Mouse (Mus musculus) ES-E14 (cell line): ENCODE data around the gene Cmtm6. TPM values are rescaled to one million over a fixed set of nuclear protein-coding genes. Genes with fewer than 3 reads are reported as not detected.
"Not testable (repeated sequence)": the region's sequence is repeated elsewhere in the genome, so short reads cannot be mapped to it uniquely, and the experiment has no call there.

Experiments
- DNase-seq: peaks from one replicate; pipeline ENCODE4 v3.0.0-alpha.2; 2013; ENCODE audit warnings: low read depth, low spot score
- H3K27ac ChIP-seq: 2 replicates; pipeline ENCODE4 v1.5.1; 2012; ENCODE audit warnings: low read depth, mild to moderate bottlenecking, low read length, moderate library complexity, mixed read lengths; ENCODE audit not compliant: poor library complexity, insufficient read depth, severe bottlenecking
- H3K36me3 ChIP-seq: 2 replicates; pipeline ENCODE4 v1.6.1; 2012; ENCODE audit warnings: mild to moderate bottlenecking, low read length, moderate library complexity, mixed read lengths; ENCODE audit not compliant: control insufficient read depth, poor library complexity, insufficient read depth, severe bottlenecking
- H3K4me1 ChIP-seq, 2 experiments: fragments of 150-350 bp in 1 of 2; sonication (generic) in 1 of 2; 2 replicates each; pipeline ENCODE4 v1.6.1; 2012; ENCODE audit warnings: low read length in 2 of 2, mild to moderate bottlenecking in 1 of 2, mixed read lengths in 1 of 2; ENCODE audit not compliant: control insufficient read depth in 2 of 2, insufficient read depth in 2 of 2, poor library complexity in 1 of 2
- H3K4me3 ChIP-seq, 2 experiments: fragments of 150-350 bp in 1 of 2; sonication (generic) in 1 of 2; 2 replicates each; pipeline ENCODE4 v1.5.1; 2012; ENCODE audit warnings: low read length in 2 of 2, low read depth in 1 of 2, mild to moderate bottlenecking in 1 of 2, mixed read lengths in 1 of 2; ENCODE audit not compliant: insufficient read depth in 1 of 2, poor library complexity in 1 of 2, severe bottlenecking in 1 of 2
- H3K9ac ChIP-seq: 2 replicates; pipeline ENCODE4 v1.6.1; 2012; ENCODE audit warnings: low read depth, mild to moderate bottlenecking, low read length, mixed read lengths; ENCODE audit not compliant: poor library complexity, insufficient read depth, severe bottlenecking
- H3K9me3 ChIP-seq: fragments of 150-350 bp; sonication (generic); 2 replicates; pipeline ENCODE4 v1.6.1; 2012; ENCODE audit warnings: low read depth, mild to moderate bottlenecking, low read length; ENCODE audit not compliant: control insufficient read depth, insufficient read depth
- CHD2 ChIP-seq: IDR thresholded peaks from 2 replicates; pipeline ENCODE4 v1.6.1; 2014; ENCODE audit warnings: mild to moderate bottlenecking, low read depth, low read length, inconsistent platforms
- HCFC1 ChIP-seq: IDR thresholded peaks from 2 replicates; pipeline ENCODE4 v1.6.1; 2012; ENCODE audit warnings: low read length, inconsistent platforms, borderline replicate concordance; ENCODE audit not compliant: insufficient read depth
- MAFK ChIP-seq: IDR thresholded peaks from 2 replicates; pipeline ENCODE4 v1.6.1; 2014; ENCODE audit warnings: mild to moderate bottlenecking, low read depth, low read length, inconsistent platforms; ENCODE audit not compliant: insufficient read depth
- ZC3H11A ChIP-seq: IDR thresholded peaks from 2 replicates; pipeline ENCODE4 v1.6.1; 2012; ENCODE audit warnings: low read depth, mild to moderate bottlenecking, inconsistent platforms, low read length, borderline replicate concordance
- ZNF384 ChIP-seq: IDR thresholded peaks from 2 replicates; pipeline ENCODE4 v1.6.1; 2012; ENCODE audit warnings: low read depth, low read length, inconsistent platforms
- in situ Hi-C, 2 experiments: fragments of 600-800 bp; cut with MboI; formaldehyde crosslinking; loops; one replicate each; pipeline ENCODE4 v1.15.1; 2025; ENCODE audit warnings: low sequenced_read_pairs in 2 of 2, inconsistent platforms in 1 of 2; ENCODE audit not compliant: unreplicated experiment in 2 of 2
- total RNA-seq: library from RNA; depleted of rRNA; stranded (reverse); fragments of 300-350 nt; gene quantifications from 2 replicates; pipeline ENCODE4 v1.2.3, GENCODE M21; 2012

Cmtm6 gene
- total RNA-seq, 1 experiment = 74.4 TPM

DNA sequence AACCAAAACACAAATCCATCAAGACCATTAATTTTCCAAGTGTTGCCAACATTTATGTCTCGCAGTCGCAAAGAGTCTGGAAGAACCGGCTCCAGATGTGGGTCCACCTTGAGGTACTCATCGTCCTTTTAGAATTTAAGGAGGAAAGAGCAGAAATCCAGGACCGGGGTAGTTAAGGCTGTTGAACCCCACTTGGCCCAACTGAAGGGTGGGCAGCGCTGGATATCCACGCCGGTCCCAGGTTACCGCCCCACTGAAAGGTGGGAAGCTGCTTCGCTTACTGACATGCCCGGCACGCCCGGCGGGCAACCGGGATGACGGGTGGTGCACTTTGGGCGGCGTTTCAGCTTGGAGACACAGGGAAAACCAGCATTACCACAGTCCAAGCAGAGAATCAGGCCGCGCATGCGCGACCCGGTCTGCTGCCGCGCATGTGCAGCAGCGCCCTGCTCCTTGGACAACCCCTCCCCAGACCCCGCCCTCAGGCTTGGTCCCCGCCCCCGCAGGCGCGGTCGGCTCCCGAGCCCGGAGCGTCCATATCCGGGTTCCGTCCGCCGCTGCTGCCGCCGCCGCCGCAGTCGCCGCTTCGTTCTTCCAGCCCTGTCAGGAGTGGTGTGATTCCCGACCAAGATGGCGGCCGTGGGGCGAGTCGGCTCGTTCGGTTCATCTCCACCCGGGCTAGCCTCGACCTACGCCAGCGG, 42.5 kb upstream of the Cmtm6 start, which contains the start of gene Dync1li1:
Gene Dync1li1 (plus strand): TSS at position 539 of the 701 bp plus-strand sequence.
- DNase-seq = peak; percentile 92
- Histone ChIP-seq H3K9ac (peak within 1 kb of the TSS; percentile 84), H3K4me3 (peak within 1 kb of the TSS; percentile 84 to 94), H3K4me1 (peaks cover 2 to 4% of the 10 kb centered on the region in 2 experiments; a peak in 3 of 4 replicates), H3K36me3 (peaks cover 7% of the 10 kb centered on the region; the same call in 1 of the 2 replicates), H3K9me3 (no peaks in the 10 kb centered on the region), H3K27ac (0 out of 2 replicates have a peak within 1 kb of the TSS, but pooled peaks have one; percentile 5)
- in situ Hi-C loops = no loop called here
- no peak for TF ChIP-seq ZNF384
- no peak for TF ChIP-seq MAFK
- TF ChIP-seq HCFC1 = peak; percentile 51; the same call in 1 of the 2 replicates
- no peak for TF ChIP-seq CHD2
- no peak for TF ChIP-seq ZC3H11A

DNA sequence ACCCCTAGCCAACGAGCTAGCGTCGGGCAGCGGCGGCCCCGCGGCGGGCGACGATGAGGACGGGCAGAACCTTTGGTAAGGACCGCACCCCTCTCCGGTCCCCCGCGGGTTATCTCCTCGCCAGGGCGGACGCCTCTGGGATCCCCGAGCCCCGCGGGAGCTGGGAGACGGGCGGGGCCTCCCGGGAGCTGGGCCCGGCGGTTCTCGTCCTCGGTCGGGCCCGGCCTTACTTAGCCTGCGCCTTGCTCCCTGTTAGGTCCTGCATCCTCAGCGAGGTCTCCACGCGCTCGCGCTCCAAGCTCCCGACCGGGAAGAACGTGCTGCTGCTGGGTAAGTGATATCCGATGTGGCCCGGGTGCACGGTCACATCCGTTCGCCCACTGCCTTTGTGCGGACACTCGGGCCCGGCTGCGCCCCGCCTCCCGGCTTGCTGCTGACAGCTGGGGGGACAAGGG, 41.9 kb upstream of the Cmtm6 start:
- Histone ChIP-seq H3K4me3 (peak overlapping the region; percentile 84 to 94), H3K4me1 (peaks cover 2 to 4% of the 10 kb centered on the region in 2 experiments; a peak in 3 of 4 replicates), H3K36me3 (peaks cover 7% of the 10 kb centered on the region; the same call in 1 of the 2 replicates), H3K9me3 (no peaks in the 10 kb centered on the region), H3K9ac (peak overlapping the region; percentile 84), H3K27ac (no peak overlapping the region)
- DNase-seq = no peak
- in situ Hi-C loops = no loop called here
- TF ChIP-seq ZNF384 (no peak), ZC3H11A (no peak), HCFC1 (no peak), MAFK (no peak), CHD2 (no peak)

DNA sequence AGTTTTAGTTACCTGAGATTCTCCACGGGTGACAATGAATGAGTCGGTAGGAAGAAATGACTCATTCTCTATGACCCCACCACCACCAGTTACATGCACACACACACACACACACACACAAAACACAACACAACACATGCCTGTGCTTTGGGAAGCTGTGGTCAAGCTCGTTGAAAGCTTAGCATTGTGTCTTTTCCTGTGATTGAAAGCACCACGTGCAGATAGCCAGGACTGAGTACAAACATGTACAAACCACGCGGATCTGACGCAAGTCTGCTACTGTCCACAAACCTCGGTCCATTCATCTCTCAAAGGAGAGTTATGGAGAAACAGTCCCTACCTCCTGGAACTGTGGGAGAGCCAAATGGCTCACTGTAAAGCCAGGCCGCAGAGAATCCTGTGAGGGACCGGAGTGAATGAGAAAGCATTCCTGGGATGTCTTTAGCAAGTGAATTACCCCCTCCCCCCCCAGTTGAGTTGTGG, 40.8 kb upstream of the Cmtm6 start:
- peaks cover 9% of the 10 kb centered on the region; the same call in 1 of the 2 replicates for H3K36me3 ChIP-seq
- TF ChIP-seq ZNF384 (no peak), MAFK (0 out of 2 replicates have a peak, but pooled peaks have one; percentile 17)
- peak overlapping the region; percentile 24 for H3K27ac ChIP-seq
- peak overlapping the region; percentile 41 for H3K9ac ChIP-seq
- H3K4me3 ChIP-seq = peak overlapping the region; percentile 52 to 94
- in situ Hi-C loops = no loop called here
- no peaks in the 10 kb centered on the region for H3K9me3 ChIP-seq
- peak; percentile 42 for DNase-seq
- H3K4me1 ChIP-seq = peaks cover 4 to 5% of the 10 kb centered on the region in 2 experiments; a peak in 3 of 4 replicates

DNA sequence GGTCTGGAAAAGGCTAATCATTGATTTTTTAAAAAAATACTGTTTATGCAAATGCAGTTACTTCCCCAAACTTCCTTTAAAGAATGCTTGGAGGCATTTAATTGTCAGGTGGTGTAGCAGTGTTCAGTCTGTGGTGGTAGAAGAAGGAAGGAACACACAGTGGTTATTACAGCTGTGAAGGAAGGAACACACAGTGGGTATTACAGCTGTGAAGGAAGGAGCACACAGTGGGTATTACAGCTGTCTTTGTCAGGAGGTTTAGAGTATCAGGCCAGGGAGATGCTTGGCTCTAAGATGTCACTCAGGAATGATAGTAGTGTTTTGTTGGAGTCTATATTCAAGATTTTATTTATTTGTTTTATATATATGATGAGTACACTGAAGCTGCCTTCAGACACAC, 39.8 kb upstream of the Cmtm6 start:
- no peak overlapping the region for H3K9ac ChIP-seq
- in situ Hi-C loops = no loop called here
- H3K4me1 ChIP-seq = peaks cover 4 to 5% of the 10 kb centered on the region in 2 experiments; a peak in 3 of 4 replicates
- peaks cover 9% of the 10 kb centered on the region; the same call in 1 of the 2 replicates for H3K36me3 ChIP-seq
- no peak for TF ChIP-seq ZC3H11A
- DNase-seq = no peak
- no peak overlapping the region for H3K4me3 ChIP-seq
- no peak overlapping the region for H3K27ac ChIP-seq
- no peaks in the 10 kb centered on the region for H3K9me3 ChIP-seq

DNA sequence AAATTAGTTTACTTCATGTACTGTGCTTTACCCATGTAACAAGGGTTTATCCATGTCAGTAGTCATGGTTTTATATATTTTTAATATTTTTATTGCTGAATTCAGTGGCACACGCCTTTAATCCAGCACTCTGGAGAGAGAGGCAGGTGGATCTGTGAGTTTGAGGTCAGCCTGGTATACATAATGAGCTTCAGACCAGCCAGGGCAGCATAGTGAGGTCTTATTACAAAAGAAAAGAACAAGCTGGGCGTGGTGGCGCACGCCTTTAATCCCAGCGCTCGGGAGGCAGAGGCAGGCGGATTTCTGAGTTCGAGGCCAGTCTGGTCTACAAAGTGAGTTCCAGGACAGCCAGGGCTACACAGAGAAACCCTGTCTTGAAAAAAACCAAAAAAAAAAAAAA, 35.3 kb upstream of the Cmtm6 start:
- in situ Hi-C loops, DNase-seq, H3K9me3 ChIP-seq, H3K27ac ChIP-seq, H3K4me3 ChIP-seq, H3K4me1 ChIP-seq, H3K9ac ChIP-seq: not testable (repeated sequence)
- H3K36me3 ChIP-seq = peaks cover 12% of the 10 kb centered on the region; the same call in 1 of the 2 replicates
